Mouse (Mus musculus) CH12.LX (cell line): ENCODE measurements around the gene Jhy. TPM values are rescaled to one million over a fixed set of nuclear protein-coding genes. Genes with fewer than 3 reads are reported as not detected.

Source experiments
- DNase-seq: peaks from one replicate; pipeline ENCODE4 v3.0.0-alpha.2; 2013; ENCODE audit errors: extremely low read depth
- H3K27ac ChIP-seq: 2 replicates; pipeline ENCODE4 v1.5.1; 2012; ENCODE audit warnings: low read depth, mild to moderate bottlenecking, control low read depth, moderate library complexity; ENCODE audit not compliant: insufficient read depth
- H3K27me3 ChIP-seq: replicated peaks from 2 replicates; pipeline ENCODE3; 2012; ENCODE audit warnings: inconsistent platforms
- H3K36me3 ChIP-seq, 2 experiments: replicated peaks in 1 of 2; 2 replicates each; pipeline versions ENCODE3 to v1.6.1; 2012; ENCODE audit warnings: inconsistent platforms in 1 of 2, low read length in 1 of 2, mild to moderate bottlenecking in 1 of 2, mixed read lengths in 1 of 2, moderate library complexity in 1 of 2; ENCODE audit not compliant: control insufficient read depth in 1 of 2, insufficient read depth in 1 of 2
- H3K4me1 ChIP-seq, 2 experiments: 2 replicates each; pipeline ENCODE4 v1.6.1; 2012; ENCODE audit warnings: inconsistent platforms in 1 of 2, moderate library complexity in 1 of 2; ENCODE audit not compliant: insufficient read depth in 2 of 2, control insufficient read depth in 1 of 2
- H3K4me2 ChIP-seq: 2 replicates; pipeline ENCODE4 v1.6.1; 2012; ENCODE audit warnings: low read depth, mild to moderate bottlenecking, control low read depth; ENCODE audit not compliant: poor library complexity, insufficient read depth, severe bottlenecking
- H3K4me3 ChIP-seq, 3 experiments: fragments of 150-350 bp in 1 of 3; sonication (generic) in 1 of 3; replicated peaks in 1 of 3; 2 replicates each; pipeline versions ENCODE3 to v1.5.1; 2011 to 2012; ENCODE audit warnings: low read depth in 2 of 3, low read length in 2 of 3, mild to moderate bottlenecking in 2 of 3, moderate library complexity in 2 of 3, control low read depth in 1 of 3, improper control_type of control experiment in 1 of 3, inconsistent platforms in 1 of 3, mixed read lengths in 1 of 3; ENCODE audit not compliant: poor library complexity in 1 of 3
- H3K79me2 ChIP-seq: replicated peaks from 2 replicates; pipeline ENCODE4 v1.6.1; 2012; ENCODE audit warnings: mild to moderate bottlenecking, moderate library complexity; ENCODE audit not compliant: control insufficient read depth, poor library complexity, insufficient read depth, severe bottlenecking; ENCODE audit errors: extremely low read depth
- H3K9ac ChIP-seq: 2 replicates; pipeline ENCODE4 v1.6.1; 2012; ENCODE audit warnings: low read depth, mild to moderate bottlenecking, control low read depth, moderate library complexity; ENCODE audit not compliant: insufficient read depth
- H3K9me3 ChIP-seq: replicated peaks from 2 replicates; pipeline ENCODE3; 2012; ENCODE audit warnings: low read length, inconsistent platforms, mixed read lengths
- BHLHE40 ChIP-seq: IDR thresholded peaks from 2 replicates; pipeline ENCODE4 v1.6.1; 2011; ENCODE audit warnings: mild to moderate bottlenecking, low read depth, low read length, improper control_type of control experiment
- CHD1 ChIP-seq: IDR thresholded peaks from 2 replicates; pipeline ENCODE4 v1.6.1; 2012; ENCODE audit warnings: low read depth, low read length, improper control_type of control experiment, inconsistent platforms
- E2F4 ChIP-seq: IDR thresholded peaks from 2 replicates; pipeline ENCODE4 v1.6.1; 2011; ENCODE audit warnings: low read depth, low read length, improper control_type of control experiment; ENCODE audit not compliant: insufficient replicate concordance
- GABPA ChIP-seq: IDR thresholded peaks from 2 replicates; pipeline ENCODE4 v1.6.1; 2012; ENCODE audit warnings: low read depth, low read length, improper control_type of control experiment, inconsistent platforms; ENCODE audit not compliant: insufficient replicate concordance
- HCFC1 ChIP-seq: IDR thresholded peaks from 2 replicates; pipeline ENCODE4 v1.6.1; 2012; ENCODE audit warnings: low read depth, mild to moderate bottlenecking, inconsistent platforms, low read length, improper control_type of control experiment
- IRF4 ChIP-seq: IDR thresholded peaks from 2 replicates; pipeline ENCODE4 v1.6.1; 2014; ENCODE audit warnings: low read depth, mild to moderate bottlenecking, inconsistent platforms, low read length, improper control_type of control experiment
- JUND ChIP-seq: conservative IDR thresholded peaks from 2 replicates; pipeline ENCODE4 v1.6.1; 2011; ENCODE audit warnings: low read depth, low read length, improper control_type of control experiment
- MAFK ChIP-seq: IDR thresholded peaks from 2 replicates; pipeline ENCODE4 v1.6.1; 2011; ENCODE audit warnings: low read length, improper control_type of control experiment; ENCODE audit not compliant: insufficient replicate concordance
- MEF2A ChIP-seq: IDR thresholded peaks from 2 replicates; pipeline ENCODE4 v1.6.1; 2014; ENCODE audit warnings: low read depth, mild to moderate bottlenecking, inconsistent platforms, low read length, improper control_type of control experiment, borderline replicate concordance
- NELFE ChIP-seq: IDR thresholded peaks from 2 replicates; pipeline ENCODE4 v1.6.1; 2011; ENCODE audit warnings: low read depth, low read length, improper control_type of control experiment
- POLR2AphosphoS2 ChIP-seq: IDR thresholded peaks from 2 replicates; pipeline ENCODE4 v1.6.1; 2011; ENCODE audit warnings: low read depth, low read length, improper control_type of control experiment
- RAD21 ChIP-seq: IDR thresholded peaks from 2 replicates; pipeline ENCODE4 v1.6.1; 2011; ENCODE audit warnings: low read depth, mild to moderate bottlenecking, low read length, improper control_type of control experiment, moderate library complexity
- SIN3A ChIP-seq: IDR thresholded peaks from 2 replicates; pipeline ENCODE4 v1.6.1; 2012; ENCODE audit warnings: low read length, improper control_type of control experiment, inconsistent platforms
- TBP ChIP-seq: conservative IDR thresholded peaks from 2 replicates; pipeline ENCODE4 v1.6.1; 2011; ENCODE audit warnings: low read depth, low read length, improper control_type of control experiment
- UBTF ChIP-seq: IDR thresholded peaks from 2 replicates; pipeline ENCODE4 v1.6.1; 2012; ENCODE audit warnings: low read depth, mild to moderate bottlenecking, inconsistent platforms, low read length, improper control_type of control experiment, moderate library complexity
- USF1 ChIP-seq: IDR thresholded peaks from 2 replicates; pipeline ENCODE4 v1.6.1; 2014; ENCODE audit warnings: low read depth, mild to moderate bottlenecking, inconsistent platforms, low read length, improper control_type of control experiment
- ZC3H11A ChIP-seq: IDR thresholded peaks from 2 replicates; pipeline ENCODE4 v1.6.1; 2012; ENCODE audit warnings: low read depth, mild to moderate bottlenecking, inconsistent platforms, low read length, improper control_type of control experiment
- ZNF384 ChIP-seq: IDR thresholded peaks from 2 replicates; pipeline ENCODE4 v1.6.1; 2012; ENCODE audit warnings: low read depth, low read length, improper control_type of control experiment, inconsistent platforms
- dilution Hi-C: fragments of 300-500 bp; cut with MboI; formaldehyde crosslinking; loops from 2 replicates; pipeline ENCODE4 v1.14.3; 2020; ENCODE audit warnings: low sequenced_read_pairs; ENCODE audit not compliant: extremely low pct_unique_long_range_greater_than_20kb, extremely low pct_ligation_motif_present
- in situ Hi-C: fragments of 300-500 bp; cut with MboI; formaldehyde crosslinking; loops from 3 replicates; pipeline ENCODE4 v1.14.3; 2019; ENCODE audit warnings: low sequenced_read_pairs, low pct_ligation_motif_present, low pct_unique_long_range_greater_than_20kb, mixed read lengths
- polyA plus RNA-seq: library from polyadenylated mRNA; unstranded; fragments of >175 nt; gene quantifications from 2 replicates; pipeline ENCODE4 v1.2.1, GENCODE M21; 2012; ENCODE audit warnings: low read depth; ENCODE audit not compliant: insufficient read length
- total RNA-seq, 2 experiments: library from RNA; depleted of rRNA; stranded (reverse); fragments of 300-350 nt in 1 of 2; fragments of >200 nt in 1 of 2; gene quantifications; 2 replicates each; pipeline ENCODE4 v1.2.3; 2012 to 2014

Gene Jhy
- total and polyA plus RNA-seq, 3 experiments, result not detected

GRCm38 (mm10) chr9:40859196-40859595, 104.7 kb downstream of the Jhy start:
- dilution Hi-C loops (no loop called here), in situ Hi-C loops (no loop called here)
- H3K9me3 ChIP-seq, result no peaks in the 10 kb centered on the region
- H3K4me3 ChIP-seq, result no peak overlapping the region
- H3K79me2 ChIP-seq, result no peaks in the 10 kb centered on the region
- H3K27me3 ChIP-seq, result no peaks in the 10 kb centered on the region
- peak overlapping the region; percentile 63; the same call in 1 of the 2 replicates for H3K4me2 ChIP-seq
- H3K27ac ChIP-seq, result no peak overlapping the region
- TF ChIP-seq GABPA (no peak), RAD21 (no peak), E2F4 (no peak), BHLHE40 (no peak)
- DNase-seq, result no peak
- H3K9ac ChIP-seq, result no peak overlapping the region
- H3K4me1 ChIP-seq, result no peaks in the 10 kb centered on the region
- H3K36me3 ChIP-seq, result no peaks in the 10 kb centered on the region

- no peak for DNase-seq
- no peaks in the 10 kb centered on the region for H3K79me2 ChIP-seq
- in situ Hi-C loops, result no loop called here
- TF ChIP-seq USF1 (no peak), ZNF384 (peak; percentile 39; the same call in 1 of the 2 replicates), MAFK (no peak), BHLHE40 (no peak), TBP (no peak)
- H3K27ac ChIP-seq, result no peak overlapping the region
- H3K4me3 ChIP-seq, result peak overlapping the region in 1 of 3 experiments; percentile 9
- no peaks in the 10 kb centered on the region for H3K9me3 ChIP-seq
- no peaks in the 10 kb centered on the region for H3K36me3 ChIP-seq
- H3K27me3 ChIP-seq, result no peaks in the 10 kb centered on the region
- peak overlapping the region; percentile 63 for H3K4me2 ChIP-seq
- no peak overlapping the region for H3K9ac ChIP-seq
- H3K4me1 ChIP-seq, result no peaks in the 10 kb centered on the region
- dilution Hi-C loops, result no loop called here
Measured at GRCm38 (mm10) chr9:40858461-40859160, 105.3 kb downstream of the Jhy start.

- no peaks in the 10 kb centered on the region for H3K27me3 ChIP-seq
- no peak for DNase-seq
- TF ChIP-seq JUND (no peak), UBTF (no peak), BHLHE40 (no peak), IRF4 (no peak), HCFC1 (no peak), MEF2A (no peak), SIN3A (no peak), POLR2AphosphoS2 (no peak), NELFE (no peak), CHD1 (no peak), ZC3H11A (no peak)
- TF ChIP-seq, all 38 proteins: peak for 0
- Histone ChIP-seq H3K79me2 (no peaks in the 10 kb centered on the region), H3K9ac (no peak overlapping the region), H3K27ac (no peak overlapping the region), H3K36me3 (no peaks in the 10 kb centered on the region), H3K4me2 (no peak overlapping the region), H3K9me3 (no peaks in the 10 kb centered on the region), H3K4me3 (no peak overlapping the region), H3K4me1 (no peaks in the 10 kb centered on the region)
- dilution Hi-C loops (no loop called here), in situ Hi-C loops (no loop called here)
Measured at GRCm38 (mm10) chr9:40851515-40851914, 112.4 kb downstream of the Jhy start.
